Mouse (Mus musculus) left cerebral cortex, adult 9 months (tissue): ENCODE results near the gene Ncapd2.
"Not testable (repeated sequence)": the region's sequence is repeated elsewhere in the genome, so short reads cannot be mapped to it uniquely, and the experiment has no call there.

Experiments
- DNase-seq, 2 experiments: peaks; one replicate each; pipeline ENCODE4 v3.0.0; 2022; ENCODE audit warnings: low spot score in 2 of 2

The Ncapd2 gene

GRCm38 (mm10) chr6:125166051-125166751, 25.3 kb downstream of the Ncapd2 start, which contains the start of gene Gapdh:
Gene Gapdh (minus strand): TSS chr6:125166467.
- DNase-seq = peak in 1 of 2 experiments; percentile 61

- DNase-seq = peak; percentile 94 to 97
Measured at GRCm38 (mm10) chr6:125165328-125165891, 26.1 kb downstream of the Ncapd2 start.

GRCm38 (mm10) chr6:125164672-125165327, 26.7 kb downstream of the Ncapd2 start:
- DNase-seq = peak in 1 of 2 experiments; percentile 67

GRCm38 (mm10) chr6:125163801-125164657, 27.5 kb downstream of the Ncapd2 start:
- peak in 1 of 2 experiments; percentile 62 for DNase-seq

- not testable (repeated sequence) for DNase-seq
Measured at GRCm38 (mm10) chr6:125162615-125163305, 28.7 kb downstream of the Ncapd2 start.

GRCm38 (mm10) chr6:125161971-125162370, 29.5 kb downstream of the Ncapd2 start:
- peak in 1 of 2 experiments; percentile 76 for DNase-seq

GRCm38 (mm10) chr6:125160854-125161760, 30.4 kb downstream of the Ncapd2 start:
- DNase-seq = peak in 1 of 2 experiments; percentile 61

GRCm38 (mm10) chr6:125160558-125160853, 31.0 kb downstream of the Ncapd2 start:
- no peak for DNase-seq

- no peak for DNase-seq
Measured at GRCm38 (mm10) chr6:125159773-125160557, 31.5 kb downstream of the Ncapd2 start.

- DNase-seq = no peak
Measured at GRCm38 (mm10) chr6:125158944-125159492, 32.5 kb downstream of the Ncapd2 start.

GRCm38 (mm10) chr6:125156903-125157614, 34.4 kb downstream of the Ncapd2 start:
- no peak for DNase-seq

- no peak for DNase-seq
Measured at GRCm38 (mm10) chr6:125156491-125156890, 35.0 kb downstream of the Ncapd2 start.

GRCm38 (mm10) chr6:125155262-125155661, 36.2 kb downstream of the Ncapd2 start:
- DNase-seq = no peak

- no peak for DNase-seq
Measured at GRCm38 (mm10) chr6:125154550-125154949, 37.0 kb downstream of the Ncapd2 start.

GRCm38 (mm10) chr6:125153682-125154081, 37.8 kb downstream of the Ncapd2 start:
- no peak for DNase-seq

GRCm38 (mm10) chr6:125153018-125153389, 38.5 kb downstream of the Ncapd2 start:
- no peak for DNase-seq

- peak in 1 of 2 experiments; percentile 39 for DNase-seq
Measured at GRCm38 (mm10) chr6:125152212-125153017, 39.1 kb downstream of the Ncapd2 start.

GRCm38 (mm10) chr6:125149569-125149950, 41.9 kb downstream of the Ncapd2 start:
- DNase-seq = no peak
